Mouse (Mus musculus) frontal cortex, postnatal 10 days (tissue): ENCODE measurements around the gene Frmd4a.

Source experiments
- DNase-seq, 2 experiments: peaks; one replicate each; pipeline ENCODE4 v3.0.0; 2022; ENCODE audit warnings: low spot score in 2 of 2, mixed read lengths in 1 of 2

Gene Frmd4a

GRCm38 (mm10) chr2:4137493-4137892 is 120.0 kb downstream of the Frmd4a start:
- DNase-seq, result no peak

- DNase-seq, result no peak
Observed at GRCm38 (mm10) chr2:4142221-4142950, 124.9 kb downstream of the Frmd4a start.

- no peak for DNase-seq
Observed at GRCm38 (mm10) chr2:4144424-4144823, 126.9 kb downstream of the Frmd4a start.

- peak in 1 of 2 experiments; percentile 27 for DNase-seq
Observed at GRCm38 (mm10) chr2:4152521-4153040, 135.1 kb downstream of the Frmd4a start.

GRCm38 (mm10) chr2:4153131-4153631 is 135.7 kb downstream of the Frmd4a start:
- DNase-seq, result peak in 1 of 2 experiments; percentile 36

- no peak for DNase-seq
Observed at GRCm38 (mm10) chr2:4154036-4154653, 136.6 kb downstream of the Frmd4a start.

- DNase-seq, result no peak
Observed at GRCm38 (mm10) chr2:4154654-4155047, 137.1 kb downstream of the Frmd4a start.

GRCm38 (mm10) chr2:4155406-4155805 is 137.9 kb downstream of the Frmd4a start:
- no peak for DNase-seq

GRCm38 (mm10) chr2:4156511-4156910 is 139.0 kb downstream of the Frmd4a start:
- no peak for DNase-seq

GRCm38 (mm10) chr2:4157396-4157795 is 139.9 kb downstream of the Frmd4a start:
- no peak for DNase-seq

GRCm38 (mm10) chr2:4159574-4160203 is 142.2 kb downstream of the Frmd4a start:
- DNase-seq, result no peak

GRCm38 (mm10) chr2:4166191-4166590 is 148.7 kb downstream of the Frmd4a start:
- DNase-seq, result no peak

GRCm38 (mm10) chr2:4167131-4167530 is 149.6 kb downstream of the Frmd4a start:
- DNase-seq, result no peak

GRCm38 (mm10) chr2:4169726-4170125 is 152.2 kb downstream of the Frmd4a start:
- no peak for DNase-seq

- no peak for DNase-seq
Observed at GRCm38 (mm10) chr2:4170189-4170588, 152.7 kb downstream of the Frmd4a start.

- DNase-seq, result no peak
Observed at GRCm38 (mm10) chr2:4184991-4185390, 167.5 kb downstream of the Frmd4a start.

GRCm38 (mm10) chr2:4187521-4187920 is 170.0 kb downstream of the Frmd4a start:
- no peak for DNase-seq

- no peak for DNase-seq
Observed at GRCm38 (mm10) chr2:4188303-4188702, 170.8 kb downstream of the Frmd4a start.

GRCm38 (mm10) chr2:4190345-4190744 is 172.8 kb downstream of the Frmd4a start:
- DNase-seq, result no peak

- no peak for DNase-seq
Observed at GRCm38 (mm10) chr2:4190995-4191394, 173.5 kb downstream of the Frmd4a start.

- DNase-seq, result no peak
Observed at GRCm38 (mm10) chr2:4193206-4193605, 175.7 kb downstream of the Frmd4a start.

- no peak for DNase-seq
Observed at GRCm38 (mm10) chr2:4194324-4195014, 177.0 kb downstream of the Frmd4a start.
